Mouse (Mus musculus): Measurements from ENCODE around the gene Tpgs1.

The Tpgs1 gene

GRCm38 (mm10) chr10:79707759-79708158, 38.6 kb downstream of the Tpgs1 start:
- in situ Hi-C loops (cut with MboI, MseI) = loop anchor here in 1 of 2 experiments (25.0 kb wide), 1 partner anchor 1720 kb away; the partner anchor contains the start of gene 1810043G02Rik

GRCm38 (mm10) chr10:79708668-79709067, 39.5 kb downstream of the Tpgs1 start:
- in situ Hi-C loops (cut with MboI, MseI) = loop anchor here in 1 of 2 experiments (25.0 kb wide), 1 partner anchor 1721 kb away; the partner anchor contains the start of gene 1810043G02Rik

GRCm38 (mm10) chr10:79709307-79709706, 40.1 kb downstream of the Tpgs1 start:
- in situ Hi-C loops (cut with MboI, MseI) = loop anchor here in 1 of 2 experiments (25.0 kb wide), 1 partner anchor 1722 kb away; the partner anchor contains the start of gene 1810043G02Rik

- in situ Hi-C loops (cut with MboI, MseI) = loop anchor here in 1 of 2 experiments (25.0 kb wide), 1 partner anchor 1725 kb away; the partner anchor contains the start of gene 1810043G02Rik
Measured at GRCm38 (mm10) chr10:79712029-79712428, 42.9 kb downstream of the Tpgs1 start.

GRCm38 (mm10) chr10:79712499-79713126, 43.4 kb downstream of the Tpgs1 start:
- in situ Hi-C loops (cut with MboI, MseI) = loop anchor here in 1 of 2 experiments (25.0 kb wide), 1 partner anchor 1725 kb away; the partner anchor contains the start of gene 1810043G02Rik

GRCm38 (mm10) chr10:79713163-79713562, 44.0 kb downstream of the Tpgs1 start:
- in situ Hi-C loops (cut with MboI, MseI) = loop anchor here in 1 of 2 experiments (25.0 kb wide), 1 partner anchor 1726 kb away; the partner anchor contains the start of gene 1810043G02Rik

GRCm38 (mm10) chr10:79714996-79715395, 45.8 kb downstream of the Tpgs1 start:
- in situ Hi-C loops (cut with MboI, MseI) = loop anchor here in 1 of 2 experiments (25.0 kb wide), 1 partner anchor 1728 kb away; the partner anchor contains the start of gene 1810043G02Rik

GRCm38 (mm10) chr10:79716254-79716987, 47.3 kb downstream of the Tpgs1 start, which contains the start of gene Hcn2:
Gene Hcn2, plus strand, starts transcription at chr10:79716634.
- in situ Hi-C loops (cut with MboI, MseI) = loop anchor here in 1 of 2 experiments (25.0 kb wide), 1 partner anchor 1729 kb away; the partner anchor contains the start of gene 1810043G02Rik

GRCm38 (mm10) chr10:79716988-79717355, 47.8 kb downstream of the Tpgs1 start:
- in situ Hi-C loops (cut with MboI, MseI) = loop anchor here in 1 of 2 experiments (25.0 kb wide), 1 partner anchor 1730 kb away; the partner anchor contains the start of gene 1810043G02Rik

GRCm38 (mm10) chr10:79717640-79718357, 48.6 kb downstream of the Tpgs1 start:
- in situ Hi-C loops (cut with MboI, MseI) = loop anchor here in 1 of 2 experiments (25.0 kb wide), 1 partner anchor 1730 kb away; the partner anchor contains the start of gene 1810043G02Rik

- in situ Hi-C loops (cut with MboI, MseI) = loop anchor here in 1 of 2 experiments (25.0 kb wide), 1 partner anchor 1734 kb away; the partner anchor contains the start of gene 1810043G02Rik
Measured at GRCm38 (mm10) chr10:79721089-79721488, 51.9 kb downstream of the Tpgs1 start.

GRCm38 (mm10) chr10:79723047-79723446, 53.9 kb downstream of the Tpgs1 start:
- in situ Hi-C loops (cut with MboI, MseI) = loop anchor here in 1 of 2 experiments (25.0 kb wide), 1 partner anchor 1736 kb away; the partner anchor contains the start of gene 1810043G02Rik

GRCm38 (mm10) chr10:79723692-79724091, 54.5 kb downstream of the Tpgs1 start:
- in situ Hi-C loops (cut with MboI, MseI) = loop anchor here in 1 of 2 experiments (25.0 kb wide), 1 partner anchor 1736 kb away; the partner anchor contains the start of gene 1810043G02Rik
